Mouse (Mus musculus) cerebellum, adult 2 months (tissue): ENCODE measurements around the gene Melk. TPM values are rescaled to one million over a fixed set of nuclear protein-coding genes. Genes with fewer than 3 reads are reported as not detected.

ENCODE experiments used
- DNase-seq, 2 experiments: peaks; one replicate each; pipeline ENCODE4 v3.0.0; 2021
- H3K27ac ChIP-seq: fragments of 200-500 bp; 2 replicates; pipeline ENCODE4 v1.5.1; 2012; ENCODE audit warnings: low read length, control low read depth, inconsistent platforms; ENCODE audit not compliant: insufficient read depth
- H3K27me3 ChIP-seq: fragments of 200-500 bp; 2 replicates; pipeline ENCODE4 v1.6.1; 2012; ENCODE audit warnings: inconsistent platforms, mild to moderate bottlenecking, low read length, moderate library complexity; ENCODE audit not compliant: control insufficient read depth, insufficient read depth
- H3K4me1 ChIP-seq: fragments of 200-500 bp; 2 replicates; pipeline ENCODE4 v1.6.1; 2011; ENCODE audit warnings: low read length; ENCODE audit not compliant: control insufficient read depth, insufficient read depth
- H3K4me3 ChIP-seq: fragments of 200-500 bp; replicated peaks from 2 replicates; pipeline ENCODE3; 2011; ENCODE audit warnings: mild to moderate bottlenecking, low read depth, low read length, control low read depth; ENCODE audit not compliant: insufficient read depth
- CTCF ChIP-seq: fragments of 200-500 bp; IDR thresholded peaks from 2 replicates; pipeline ENCODE4 v1.5.1; 2011; ENCODE audit warnings: low read depth, mild to moderate bottlenecking, control low read depth, low read length, moderate library complexity, borderline replicate concordance; ENCODE audit not compliant: insufficient read depth
- POLR2A ChIP-seq: fragments of 200-500 bp; IDR thresholded peaks from 2 replicates; pipeline ENCODE4 v1.6.1; 2011; ENCODE audit warnings: low read length, control low read depth, borderline replicate concordance; ENCODE audit not compliant: insufficient read depth
- WGBS: fragments of 180-500 bp; shearing (Covaris S2); methylation state at CpG from one replicate; pipeline ENCODE4 v1.1.7; 2018; 5-methylcytosine and 5-hydroxymethylcytosine counted together
- polyA plus RNA-seq: library from polyadenylated mRNA; depleted of rRNA; stranded (reverse); fragments of >200 nt; gene quantifications from 2 replicates; pipeline ENCODE4 v1.2.3, GENCODE M21; 2012

The Melk gene
- polyA plus RNA-seq, 1 experiment = 0.07 TPM

- Histone ChIP-seq H3K4me3 (no peak overlapping the region), H3K27ac (no peak overlapping the region), H3K27me3 (no peaks in the 10 kb centered on the region), H3K4me1 (no peaks in the 10 kb centered on the region)
- WGBS = 82% methylated on average over 3 of the region's 3 CpGs
- no peak for DNase-seq
- TF ChIP-seq POLR2A = no peak
- TF ChIP-seq CTCF = no peak
Observed at GRCm38 (mm10) chr4:44265500-44265899, 35.2 kb upstream of the Melk start.

GRCm38 (mm10) chr4:44267437-44267836 is 33.2 kb upstream of the Melk start:
- DNase-seq = no peak

GRCm38 (mm10) chr4:44269376-44269817 is 31.3 kb upstream of the Melk start:
- 89% methylated on average over 14 of the region's 14 CpGs for WGBS
- Histone ChIP-seq H3K27me3 (no peaks in the 10 kb centered on the region), H3K27ac (no peak overlapping the region), H3K4me1 (no peaks in the 10 kb centered on the region), H3K4me3 (no peak overlapping the region)
- no peak for TF ChIP-seq POLR2A
- TF ChIP-seq CTCF = no peak
- DNase-seq = no peak

More at GRCm38 (mm10) chr4:44267437-44267836, 33.2 kb upstream of the Melk start:
- Histone ChIP-seq H3K27ac (no peak overlapping the region), H3K4me1 (no peaks in the 10 kb centered on the region), H3K4me3 (no peak overlapping the region), H3K27me3 (no peaks in the 10 kb centered on the region)
- no peak for TF ChIP-seq CTCF
- no peak for TF ChIP-seq POLR2A
- 76% methylated on average over 6 of the region's 6 CpGs for WGBS

GRCm38 (mm10) chr4:44271134-44271533 is 29.5 kb upstream of the Melk start:
- no peak for TF ChIP-seq CTCF
- no peak for TF ChIP-seq POLR2A

GRCm38 (mm10) chr4:44281597-44282265 is 18.9 kb upstream of the Melk start:
- 59% methylated on average over 7 of the region's 7 CpGs for WGBS
- no peak overlapping the region for H3K27ac ChIP-seq
- no peak for TF ChIP-seq CTCF
- TF ChIP-seq POLR2A = no peak
- no peaks in the 10 kb centered on the region for H3K4me1 ChIP-seq
- H3K4me3 ChIP-seq = no peak overlapping the region
- no peaks in the 10 kb centered on the region for H3K27me3 ChIP-seq
- DNase-seq = no peak

More at GRCm38 (mm10) chr4:44271134-44271533, 29.5 kb upstream of the Melk start:
- no peaks in the 10 kb centered on the region for H3K4me1 ChIP-seq
- no peak overlapping the region for H3K4me3 ChIP-seq
- H3K27me3 ChIP-seq = no peaks in the 10 kb centered on the region
- H3K27ac ChIP-seq = no peak overlapping the region
- DNase-seq = no peak
- WGBS = 81% methylated on average over 5 of the region's 5 CpGs

- no peak overlapping the region for H3K4me3 ChIP-seq
- TF ChIP-seq POLR2A (no peak), CTCF (peak; percentile 51; the same call in 1 of the 2 replicates)
- H3K27ac ChIP-seq = no peak overlapping the region
- no peaks in the 10 kb centered on the region for H3K27me3 ChIP-seq
- peak; percentile 45 to 55 for DNase-seq
- WGBS = 13% methylated on average over 7 of the region's 7 CpGs
- H3K4me1 ChIP-seq = no peaks in the 10 kb centered on the region
Observed at GRCm38 (mm10) chr4:44292534-44292933, 8.1 kb upstream of the Melk start.

- no peaks in the 10 kb centered on the region for H3K27me3 ChIP-seq
- no peak overlapping the region for H3K4me3 ChIP-seq
- TF ChIP-seq POLR2A (no peak), CTCF (no peak)
- WGBS = 52% methylated on average over 1 of the region's 1 CpGs
- DNase-seq = no peak
- no peak overlapping the region for H3K27ac ChIP-seq
- no peaks in the 10 kb centered on the region for H3K4me1 ChIP-seq
Observed at GRCm38 (mm10) chr4:44295837-44296236, 4.8 kb upstream of the Melk start.

- Histone ChIP-seq H3K27me3 (no peaks in the 10 kb centered on the region), H3K27ac (no peak overlapping the region), H3K4me3 (no peak overlapping the region), H3K4me1 (no peaks in the 10 kb centered on the region)
- no peak for DNase-seq
- 95% methylated on average over 7 of the region's 7 CpGs for WGBS
- TF ChIP-seq POLR2A (no peak), CTCF (no peak)
Observed at GRCm38 (mm10) chr4:44306585-44306984, 5.9 kb downstream of the Melk start.
